25 mouse cellular contexts compared by ENCODE assay signal in genomic region chr9:58716886-58717285, GRCm38 (mm10). TPM values are rescaled to one million over a fixed set of nuclear protein-coding genes. Genes with fewer than 3 reads are reported as not detected.
DNase-seq lines count a peak whose midpoint lies in the region; ATAC-seq lines count a peak whose summit lies in the region.
"Had no signal": no experiment of that assay in that cellular context is flagged by ENCODE, and none has a peak within 500 bp of the region (broad histone marks: within the 10 kb centered on the region; RNA-seq: fewer than 3 reads in every experiment).

No protein-coding gene starts in this region.

- DNase-seq in kidney, adult 18-20 months, result peak; percentile 10
- peak; percentile 86 for DNase-seq in kidney, adult 9 months
- DNase-seq in kidney, postnatal 14 days, result peak; percentile 30
- peak; percentile 32 to 67 for DNase-seq in kidney, postnatal 25 days
- no peak for DNase-seq in testis, postnatal 14 days (ENCODE audit: low spot score)
- DNase-seq: adrenal gland, adult 2 months; adrenal gland, postnatal 14 days; cerebellum, adult 11 months; cerebellum, adult 2 months; cerebellum, adult 9-11 months; cerebellum, postnatal 25 days; gastrocnemius, postnatal 10 days; gastrocnemius, postnatal 36 days; heart, adult 2 months; heart, postnatal 14 days; heart, postnatal 4 days had no signal

- peaks cover 3% of the 10 kb centered on the region; the same call in 1 of the 2 replicates for H3K4me1 ChIP-seq in kidney, embryonic 15.5 days
- no peaks in the 10 kb centered on the region for H3K4me1 ChIP-seq in kidney, embryonic 14.5 days (ENCODE audit: control insufficient read depth, insufficient read depth, low read length)
- H3K4me1 ChIP-seq: forebrain, embryonic 10.5 days; forebrain, embryonic 13.5 days had no signal

- H3K4me2 ChIP-seq in kidney, embryonic 15.5 days, result no peak overlapping the region
- H3K4me2 ChIP-seq in kidney, embryonic 14.5 days (replicated peaks; ENCODE audit: low read depth, low read length), result no peak overlapping the region
- H3K4me2 ChIP-seq: forebrain, embryonic 13.5 days; heart, embryonic 13.5 days; hindbrain, embryonic 14.5 days had no signal

- no peak overlapping the region for H3K27ac ChIP-seq in kidney, embryonic 15.5 days
- no peak overlapping the region for H3K27ac ChIP-seq in kidney, embryonic 14.5 days (ENCODE audit: low read depth, low read length)
- H3K27ac ChIP-seq: forebrain, embryonic 10.5 days; forebrain, embryonic 13.5 days; heart, adult 2 months; heart, embryonic 10.5 days; heart, embryonic 13.5 days; hindbrain, embryonic 14.5 days had no signal

- H3K9ac ChIP-seq in kidney, embryonic 15.5 days, result no peak overlapping the region
- no peak overlapping the region for H3K9ac ChIP-seq in kidney, embryonic 14.5 days (ENCODE audit: low read depth, low read length)
- H3K9ac ChIP-seq: forebrain, embryonic 13.5 days; heart, embryonic 13.5 days; hindbrain, embryonic 14.5 days had no signal

- WGBS in kidney, embryonic 15.5 days, result 43% methylated on average over 2 of the region's 2 CpGs
- 45% methylated on average over 2 of the region's 2 CpGs for WGBS in kidney, embryonic 14.5 days

- no peaks in the 10 kb centered on the region for H3K9me3 ChIP-seq in kidney, embryonic 15.5 days (replicated peaks)
- no peaks in the 10 kb centered on the region for H3K9me3 ChIP-seq in kidney, embryonic 14.5 days (ENCODE audit: control insufficient read depth, low read length)
- H3K9me3 ChIP-seq: forebrain, embryonic 10.5 days; forebrain, embryonic 13.5 days; heart, embryonic 10.5 days; heart, embryonic 13.5 days had no signal

- H3K27me3 ChIP-seq in kidney, embryonic 15.5 days, result no peaks in the 10 kb centered on the region
- H3K27me3 ChIP-seq in kidney, embryonic 14.5 days (ENCODE audit: control insufficient read depth, insufficient read depth, low read length), result no peaks in the 10 kb centered on the region
- H3K27me3 ChIP-seq: forebrain, embryonic 13.5 days; heart, embryonic 13.5 days had no signal

- no peaks in the 10 kb centered on the region for H3K36me3 ChIP-seq in kidney, embryonic 15.5 days
- H3K36me3 ChIP-seq in kidney, embryonic 14.5 days (ENCODE audit: control insufficient read depth, insufficient read depth, low read length), result no peaks in the 10 kb centered on the region
- H3K36me3 ChIP-seq: forebrain, embryonic 10.5 days; heart, embryonic 10.5 days; heart, embryonic 13.5 days had no signal

- ATAC-seq in kidney, embryonic 15.5 days (replicated peaks; ENCODE audit: low FRiP score), result no peak
- ATAC-seq in kidney, embryonic 14.5 days (ENCODE audit: low FRiP score, low TSS enrichment), result no peak
- ATAC-seq: CD4-positive, CD25-positive, alpha-beta regulatory T cell, adult 4 months; forebrain, embryonic 13.5 days; forebrain, embryonic 16.5 days had no signal

- no peak overlapping the region for H3K4me3 ChIP-seq in kidney, embryonic 15.5 days (replicated peaks)
- no peak overlapping the region for H3K4me3 ChIP-seq in kidney, embryonic 14.5 days (ENCODE audit: low read length)
- H3K4me3 ChIP-seq: forebrain, embryonic 10.5 days; forebrain, embryonic 13.5 days; heart, adult 2 months; heart, embryonic 10.5 days; heart, embryonic 13.5 days had no signal

RNA-seq across cellular contexts. Expression of gene Rec114, which starts 26.9 kb away (rescaled TPM):
- polyA plus RNA-seq in kidney, embryonic 15.5 days (2015; fragmentation: Nextera tagmentation; extraction: Ambion mirVana), result 2.5 and 2.8 TPM in 2 replicates
- polyA plus RNA-seq in kidney, embryonic 14.5 days (2014; fragmentation: Nextera tagmentation; extraction: Ambion mirVana), result 1.7 and 2.1 TPM in 2 replicates
